10 mouse cellular contexts compared by ENCODE assay signal in the genomic region with DNA sequence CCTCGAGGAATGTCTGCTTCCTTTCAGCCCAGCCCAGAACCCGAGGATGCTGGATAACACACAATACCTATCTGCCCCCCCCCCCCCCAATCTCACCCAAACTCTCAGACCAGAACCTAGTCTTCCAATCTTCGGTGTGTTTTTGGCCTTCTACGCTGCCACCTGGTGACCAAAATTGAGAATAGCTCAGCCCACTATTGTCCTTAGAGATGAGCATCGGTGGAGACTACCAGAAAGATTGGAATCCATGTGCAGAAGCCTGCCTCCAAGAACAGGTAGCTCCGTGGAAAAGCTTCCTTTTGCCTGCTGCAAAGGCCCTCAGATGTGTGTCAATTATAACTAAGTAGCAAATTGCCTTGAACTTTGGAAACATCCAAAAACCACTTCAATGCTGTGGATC. TPM values are rescaled to one million over a fixed set of nuclear protein-coding genes. Genes with fewer than 3 reads are reported as not detected.
A peak's percentile ranks its signal among the peaks of the same experiment; 100 is the strongest.
DNase-seq lines count a peak whose midpoint lies in the region; TF ChIP-seq lines count a peak whose summit lies in the region.
"Had no signal": no experiment of that assay in that cellular context is flagged by ENCODE, and none has a peak within 500 bp of the region (broad histone marks: within the 10 kb centered on the region; RNA-seq: fewer than 3 reads in every experiment).

No protein-coding gene starts in this region.

- peak; percentile 47; the same call in 1 of the 2 replicates for TF ChIP-seq CTCF in cerebellum, adult 2 months (IDR thresholded peaks at IDR 0.05; ENCODE audit: borderline replicate concordance, insufficient read depth, low read depth, low read length)

- no peak overlapping the region for H3K4me3 ChIP-seq in cerebellum, adult 2 months (replicated peaks; ENCODE audit: insufficient read depth, low read depth, low read length)
- H3K4me3 ChIP-seq: limb, embryonic 13.5 days had no signal

- TF ChIP-seq POLR2A in cerebellum, adult 2 months (IDR thresholded peaks at IDR 0.05; ENCODE audit: borderline replicate concordance, insufficient read depth, low read length), result no peak

- WGBS in cerebellum, adult 2 months, result 18% methylated on average over 6 of the region's 6 CpGs

- peak; percentile 22 to 29 for DNase-seq in cerebellum, adult 2 months
- DNase-seq in cerebellum, adult 9-11 months, result no peak
- DNase-seq in left cerebral cortex, adult 11 months (ENCODE audit: low spot score), result peak; percentile 19
- DNase-seq in left cerebral cortex, postnatal 10 days (ENCODE audit: extremely low spot score in 1 of 2, low spot score in 2 of 2), result no peak
- DNase-seq in brain, adult 2 months (ENCODE audit: low read depth, low spot score), result peak; percentile 55
- peak; percentile 10 to 19 for DNase-seq in left cerebral cortex, postnatal 36 days (ENCODE audit: low spot score in 2 of 2)
- no peak for DNase-seq in spleen, adult 12 weeks (ENCODE audit: low spot score)
- no peak for DNase-seq in gastrocnemius, adult 8-10 months (ENCODE audit: low spot score in 2 of 2)

- no peak overlapping the region for H3K27ac ChIP-seq in cerebellum, adult 2 months (ENCODE audit: insufficient read depth, low read length)
- H3K27ac ChIP-seq: limb, embryonic 13.5 days had no signal

- H3K4me1 ChIP-seq in cerebellum, adult 2 months (ENCODE audit: control insufficient read depth, insufficient read depth, low read length), result 0 out of 2 replicates have a peak, but pooled peaks cover 6% of the 10 kb centered on the region

- no peaks in the 10 kb centered on the region for H3K27me3 ChIP-seq in cerebellum, adult 2 months (ENCODE audit: control insufficient read depth, insufficient read depth, low read length)

- intact Hi-C loops in left cerebral cortex, postnatal 10 days (cut with DNase I), result loop anchor here (5.0 to 10.0 kb wide), 2 partner anchors 643 to 1400 kb away; no protein-coding TSS in a partner anchor
- intact Hi-C loops in left cerebral cortex, postnatal 36 days (cut with DNase I), result loop anchor here (1.0 kb wide), 1 partner anchor 648 kb away; no protein-coding TSS in a partner anchor

RNA-seq across cellular contexts. Expression of gene Chst13, which starts 2.7 kb away (rescaled TPM):
- not detected in 2 replicates for polyA plus RNA-seq in cerebellum, adult 2 months (2012; rRNA removed)
- not detected for total RNA-seq in left cerebral cortex, postnatal 10 days (2021)
- not detected for total RNA-seq in left cerebral cortex, postnatal 36 days (2021)
- not detected for total RNA-seq in gastrocnemius, adult 8-10 months (2022)

RNA-seq across cellular contexts. Expression of gene Uroc1, which starts 5.4 kb away (rescaled TPM):
- not detected in 2 replicates for polyA plus RNA-seq in cerebellum, adult 2 months (2012; rRNA removed)
- total RNA-seq in left cerebral cortex, postnatal 10 days (2021), result not detected
- not detected for total RNA-seq in left cerebral cortex, postnatal 36 days (2021)
- total RNA-seq in gastrocnemius, adult 8-10 months (2022), result under 1 TPM in 1 of 4 experiments, not detected in 3; 0.11 TPM
- polyA plus RNA-seq: frontal cortex, adult 2 months had no signal

RNA-seq across cellular contexts. Expression of gene BC048671, which starts 26.7 kb away (rescaled TPM):
- not detected in 2 replicates for polyA plus RNA-seq in cerebellum, adult 2 months (2012; rRNA removed)
- not detected for total RNA-seq in left cerebral cortex, postnatal 10 days (2021)
- total RNA-seq in left cerebral cortex, postnatal 36 days (2021), result not detected
- not detected for total RNA-seq in gastrocnemius, adult 8-10 months (2022)
- polyA plus RNA-seq: frontal cortex, adult 2 months; limb, embryonic 13.5 days had no signal

RNA-seq across cellular contexts. Expression of gene Zxdc, which starts 41.6 kb away (rescaled TPM):
- polyA plus RNA-seq in cerebellum, adult 2 months (2012; rRNA removed), result 20.3 and 21.5 TPM in 2 replicates
- 10 to 100 TPM; 23.8 to 24.0 TPM for total RNA-seq in left cerebral cortex, postnatal 10 days (2021)
- 10 to 100 TPM; 30.1 to 30.2 TPM for total RNA-seq in left cerebral cortex, postnatal 36 days (2021)
- 10 to 100 TPM; 11.6 to 14.2 (median 12.1) TPM for total RNA-seq in gastrocnemius, adult 8-10 months (2022)

Comparison
In these comparisons a context has a peak if more than half of its experiments do, and no peak if none do; other contexts are left out.
1. DNase-seq: peak in cerebellum, adult 2 months (2 of 2), left cerebral cortex, adult 11 months (single experiment), brain, adult 2 months (single experiment) and left cerebral cortex, postnatal 36 days (2 of 2); none in cerebellum, adult 9-11 months (single experiment), left cerebral cortex, postnatal 10 days (0 of 2), spleen, adult 12 weeks (single experiment) and gastrocnemius, adult 8-10 months (0 of 2).